Mouse (Mus musculus): Measurements from ENCODE around the gene Olfr693.
"Not testable (repeated sequence)": the region's sequence is repeated elsewhere in the genome, so short reads cannot be mapped to it uniquely, and the experiment has no call there.

The Olfr693 gene

GRCm38 (mm10) chr7:106680484-106680883, at the start of gene Olfr693:
Olfr693 (minus strand) TSS chr7:106680584.
- no peak for DNase-seq (ENCODE audit: low spot score in 2 of 2)

- DNase-seq (ENCODE audit: low spot score in 2 of 2), result not testable (repeated sequence)
Observed at GRCm38 (mm10) chr7:106725654-106726053, 45.3 kb upstream of the Olfr693 start.

- DNase-seq (ENCODE audit: low spot score in 2 of 2), result no peak
Observed at GRCm38 (mm10) chr7:106716296-106716695, 35.9 kb upstream of the Olfr693 start, which contains the start of gene Olfr695. Olfr695 (minus strand) TSS chr7:106716396.

- no peak for DNase-seq (ENCODE audit: low spot score in 2 of 2)
Observed at GRCm38 (mm10) chr7:106711463-106711862, 31.1 kb upstream of the Olfr693 start.

- DNase-seq (ENCODE audit: low spot score in 2 of 2), result not testable (repeated sequence)
Observed at GRCm38 (mm10) chr7:106707705-106708104, 27.3 kb upstream of the Olfr693 start.

- DNase-seq (ENCODE audit: low spot score in 2 of 2), result no peak
Observed at GRCm38 (mm10) chr7:106696891-106697290, 16.5 kb upstream of the Olfr693 start.

- no peak for DNase-seq (ENCODE audit: low spot score in 2 of 2)
Observed at GRCm38 (mm10) chr7:106692976-106693375, 12.6 kb upstream of the Olfr693 start.

- no peak for DNase-seq (ENCODE audit: low spot score in 2 of 2)
Observed at GRCm38 (mm10) chr7:106691714-106692113, 11.3 kb upstream of the Olfr693 start, which contains the start of gene Olfr694. Olfr694 (minus strand) TSS chr7:106691814.

GRCm38 (mm10) chr7:106685382-106685781, 5.0 kb upstream of the Olfr693 start:
- no peak for DNase-seq (ENCODE audit: low spot score in 2 of 2)

GRCm38 (mm10) chr7:106652344-106652652, 28.1 kb downstream of the Olfr693 start:
- DNase-seq (ENCODE audit: low spot score in 2 of 2), result no peak

- no peak for DNase-seq (ENCODE audit: low spot score in 2 of 2)
Observed at GRCm38 (mm10) chr7:106651555-106652343, 28.6 kb downstream of the Olfr693 start.

- DNase-seq (ENCODE audit: low spot score in 2 of 2), result no peak
Observed at GRCm38 (mm10) chr7:106649774-106650173, 30.6 kb downstream of the Olfr693 start.

- DNase-seq (ENCODE audit: low spot score in 2 of 2), result no peak
Observed at GRCm38 (mm10) chr7:106645261-106645660, 35.1 kb downstream of the Olfr693 start.

- no peak for DNase-seq (ENCODE audit: low spot score in 2 of 2)
Observed at GRCm38 (mm10) chr7:106644222-106644870, 36.0 kb downstream of the Olfr693 start.

GRCm38 (mm10) chr7:106640839-106641238, 39.5 kb downstream of the Olfr693 start:
- no peak for DNase-seq (ENCODE audit: low spot score in 2 of 2)

- DNase-seq (ENCODE audit: low spot score in 2 of 2), result no peak
Observed at GRCm38 (mm10) chr7:106635560-106635959, 44.8 kb downstream of the Olfr693 start.

All from spleen, postnatal 14 days (tissue).